In the genomic region with DNA sequence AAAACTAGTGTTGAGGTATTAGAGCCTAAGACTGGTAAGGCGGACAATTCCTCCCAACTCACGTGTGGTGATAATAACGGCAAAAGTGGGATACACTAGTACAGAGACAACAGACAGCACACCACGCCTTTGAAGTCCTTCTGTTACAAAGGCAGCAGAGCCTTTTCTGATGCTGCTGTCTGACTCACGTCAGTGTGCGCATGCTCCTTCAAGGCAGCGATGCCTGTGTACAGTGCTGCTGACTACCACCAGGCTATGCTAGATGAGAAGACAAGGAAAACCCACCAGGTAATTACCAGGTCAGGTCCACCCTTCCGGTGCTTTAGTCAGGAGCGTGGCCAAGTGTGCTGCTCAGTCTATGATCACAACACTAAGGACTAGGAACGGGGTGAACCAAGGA, we compare ENCODE assay signal across 14 mouse cellular contexts. TPM values are rescaled to one million over a fixed set of nuclear protein-coding genes. Genes with fewer than 3 reads are reported as not detected.
DNase-seq lines count a peak whose midpoint lies in the region; ATAC-seq lines count a peak whose summit lies in the region.
"Had no signal": no experiment of that assay in that cellular context is flagged by ENCODE, and none has a peak within 500 bp of the region (broad histone marks: within the 10 kb centered on the region; RNA-seq: fewer than 3 reads in every experiment).

No protein-coding gene starts in this region.

- peak overlapping the region; percentile 90; the same call in 1 of the 2 replicates for H3K4me2 ChIP-seq in liver, embryonic 11.5 days
- no peak overlapping the region for H3K4me2 ChIP-seq in embryonic facial prominence, embryonic 12.5 days (replicated peaks)
- peak overlapping the region; percentile 95 for H3K4me2 ChIP-seq in limb, embryonic 13.5 days (replicated peaks)

- WGBS in liver, embryonic 11.5 days, result 88% methylated on average over 10 of the region's 10 CpGs
- WGBS in embryonic facial prominence, embryonic 12.5 days, result 93% methylated on average over 10 of the region's 10 CpGs
- 93% methylated on average over 10 of the region's 10 CpGs for WGBS in limb, embryonic 13.5 days

- peaks cover 11% of the 10 kb centered on the region for H3K4me1 ChIP-seq in liver, embryonic 11.5 days (replicated peaks; ENCODE audit: control insufficient read depth, insufficient read depth, low read length)
- H3K4me1 ChIP-seq in embryonic facial prominence, embryonic 12.5 days, result peaks cover 11% of the 10 kb centered on the region
- H3K4me1 ChIP-seq in limb, embryonic 13.5 days, result peaks cover 30% of the 10 kb centered on the region

- no peak for DNase-seq in liver, embryonic 11.5 days (ENCODE audit: low spot score)
- no peak for DNase-seq in liver
- peak; percentile 26 for DNase-seq in naive thymus-derived CD4-positive, alpha-beta T cell, adult 2 months (ENCODE audit: low read depth)
- no peak for DNase-seq in adrenal gland, adult 8-10 months
- DNase-seq in urinary bladder, postnatal 4 days (ENCODE audit: low spot score in 2 of 2), result no peak
- no peak for DNase-seq in urinary bladder, postnatal 36 days (ENCODE audit: low spot score in 2 of 2)
- DNase-seq: adrenal gland, postnatal 36 days; cerebellum, postnatal 25 days; heart, adult 18-20 months; kidney, adult 11 months had no signal

- ATAC-seq in liver, embryonic 11.5 days (replicated peaks; ENCODE audit: low FRiP score), result no peak
- no peak for ATAC-seq in embryonic facial prominence, embryonic 12.5 days (ENCODE audit: insufficient number of reproducible peaks, insufficient read depth, low FRiP score, low TSS enrichment)
- no peak for ATAC-seq in limb, embryonic 13.5 days (ENCODE audit: low FRiP score, low read depth)

- no peaks in the 10 kb centered on the region for H3K9me3 ChIP-seq in liver, embryonic 11.5 days (ENCODE audit: control insufficient read depth, low read length)
- no peaks in the 10 kb centered on the region for H3K9me3 ChIP-seq in embryonic facial prominence, embryonic 12.5 days
- H3K9me3 ChIP-seq in limb, embryonic 13.5 days, result no peaks in the 10 kb centered on the region
- H3K9me3 ChIP-seq: forebrain, embryonic 12.5 days; lung, embryonic 15.5 days had no signal

- no peaks in the 10 kb centered on the region for H3K27me3 ChIP-seq in liver, embryonic 11.5 days (replicated peaks; ENCODE audit: control insufficient read depth, insufficient read depth, low read length)
- H3K27me3 ChIP-seq in embryonic facial prominence, embryonic 12.5 days, result no peaks in the 10 kb centered on the region
- no peaks in the 10 kb centered on the region for H3K27me3 ChIP-seq in limb, embryonic 13.5 days
- H3K27me3 ChIP-seq: forebrain, embryonic 12.5 days; lung, embryonic 15.5 days had no signal

- no peak overlapping the region for H3K4me3 ChIP-seq in liver, embryonic 11.5 days (ENCODE audit: low read depth, low read length)
- H3K4me3 ChIP-seq in embryonic facial prominence, embryonic 12.5 days, result 0 out of 2 replicates have a peak overlapping the region, but pooled peaks have one; percentile 90
- H3K4me3 ChIP-seq in limb, embryonic 13.5 days, result peak overlapping the region; percentile 90

- peaks cover 14% of the 10 kb centered on the region; the same call in 1 of the 2 replicates for H3K36me3 ChIP-seq in liver, embryonic 11.5 days (ENCODE audit: control insufficient read depth, insufficient read depth, low read length)
- H3K36me3 ChIP-seq in embryonic facial prominence, embryonic 12.5 days, result peaks cover 24% of the 10 kb centered on the region
- peaks cover 38% of the 10 kb centered on the region for H3K36me3 ChIP-seq in limb, embryonic 13.5 days

- no peak overlapping the region; the same call in 1 of the 2 replicates for H3K9ac ChIP-seq in liver, embryonic 11.5 days (ENCODE audit: low read depth, low read length)
- H3K9ac ChIP-seq in embryonic facial prominence, embryonic 12.5 days, result no peak overlapping the region
- no peak overlapping the region for H3K9ac ChIP-seq in limb, embryonic 13.5 days

- H3K27ac ChIP-seq in liver, embryonic 11.5 days (ENCODE audit: low read depth, low read length), result no peak overlapping the region
- no peak overlapping the region for H3K27ac ChIP-seq in embryonic facial prominence, embryonic 12.5 days
- no peak overlapping the region for H3K27ac ChIP-seq in limb, embryonic 13.5 days
- H3K27ac ChIP-seq: forebrain, embryonic 12.5 days; lung, embryonic 15.5 days had no signal

RNA-seq across cellular contexts. Expression of gene Mxd1, which starts 1.9 kb away (rescaled TPM):
- 11.5 and 13.4 TPM in 2 replicates for polyA plus RNA-seq in liver, embryonic 11.5 days (2014; fragmentation: Nextera tagmentation; extraction: Ambion mirVana)
- 17.9 and 18.6 TPM in 2 replicates for polyA plus RNA-seq in embryonic facial prominence, embryonic 12.5 days (2016; fragmentation: Nextera tagmentation; extraction: Ambion mirVana)
- 13.4 and 13.8 TPM in 2 replicates for polyA plus RNA-seq in limb, embryonic 13.5 days (2015; fragmentation: Nextera tagmentation; extraction: Ambion mirVana)
- total RNA-seq in adrenal gland, adult 8-10 months (2022), result 10 to 100 TPM in 2 of 4 experiments, 1 to 10 TPM in 2; 8.5 to 14.1 (median 10.5) TPM

RNA-seq across cellular contexts. Expression of gene Snrnp27, which starts 17.3 kb away (rescaled TPM):
- 109 and 122 TPM in 2 replicates for polyA plus RNA-seq in liver, embryonic 11.5 days (2014; fragmentation: Nextera tagmentation; extraction: Ambion mirVana)
- 126 and 128 TPM in 2 replicates for polyA plus RNA-seq in embryonic facial prominence, embryonic 12.5 days (2016; fragmentation: Nextera tagmentation; extraction: Ambion mirVana)
- 124 and 137 TPM in 2 replicates for polyA plus RNA-seq in limb, embryonic 13.5 days (2015; fragmentation: Nextera tagmentation; extraction: Ambion mirVana)
- 10 to 100 TPM; 54.4 to 57.5 (median 55.9) TPM for total RNA-seq in adrenal gland, adult 8-10 months (2022)

RNA-seq across cellular contexts. Expression of gene Asprv1, which starts 39.1 kb away (rescaled TPM):
- polyA plus RNA-seq in liver, embryonic 11.5 days (2014; fragmentation: Nextera tagmentation; extraction: Ambion mirVana), result 0.19 and 0.36 TPM in 2 replicates
- polyA plus RNA-seq in embryonic facial prominence, embryonic 12.5 days (2016; fragmentation: Nextera tagmentation; extraction: Ambion mirVana), result 1.7 and 2.1 TPM in 2 replicates
- polyA plus RNA-seq in limb, embryonic 13.5 days (2015; fragmentation: Nextera tagmentation; extraction: Ambion mirVana), result 3.8 and 4.6 TPM in 2 replicates
- total RNA-seq in adrenal gland, adult 8-10 months (2022), result under 1 TPM in 3 of 4 experiments, not detected in 1; 0.15 to 0.86 (median 0.83) TPM
- total RNA-seq: heart, adult 18-20 months had no signal
